Mouse (Mus musculus) hematopoietic stem cell, adult 5-6 weeks (primary cell): ENCODE results near the gene Rabl6. TPM values are rescaled to one million over a fixed set of nuclear protein-coding genes. Genes with fewer than 3 reads are reported as not detected.

Experiments used
- ATAC-seq, 2 experiments: fragments of 125-278 bp in 1 of 2; replicated peaks in 1 of 2; 2 replicates each; pipeline ENCODE4 v1.8.0; 2016 to 2017; ENCODE audit warnings: inconsistent platforms in 2 of 2, mild to moderate bottlenecking in 2 of 2, moderate number of reproducible peaks in 2 of 2, low read depth in 1 of 2, moderate TSS enrichment in 1 of 2; ENCODE audit not compliant: low FRiP score in 2 of 2, poor library complexity in 2 of 2, severe bottlenecking in 2 of 2, insufficient read depth in 1 of 2, low TSS enrichment in 1 of 2
- total RNA-seq: library from RNA; stranded (forward); fragments of 172-1452, 232-1000 nt; gene quantifications from 2 replicates; pipeline ENCODE4 v1.2.3, GENCODE M21; 2017

Rabl6 gene
- total RNA-seq, 1 experiment from 2014 or later = 67.0 TPM

DNA sequence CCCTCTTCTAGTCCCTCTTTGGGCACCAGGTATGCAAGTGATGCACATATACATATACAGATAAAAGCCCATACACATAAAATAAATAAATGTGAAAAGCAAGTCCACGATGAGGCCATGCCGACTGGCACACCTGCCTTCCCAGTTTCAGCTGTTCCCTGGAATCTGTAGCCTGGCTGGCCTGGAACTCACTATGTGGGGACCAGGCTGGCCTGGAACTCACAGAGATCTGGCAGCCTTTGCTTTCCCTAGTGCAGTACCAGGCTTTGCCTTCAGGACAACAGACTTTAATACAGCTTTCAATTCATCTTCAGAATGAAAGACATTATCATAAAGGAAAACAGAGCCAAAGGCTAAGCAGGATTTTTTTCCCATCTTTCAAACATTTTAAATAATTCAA lies 74.6 kb downstream of the Rabl6 start:
- ATAC-seq = no peak

Other genes starting within 250 kb of the Rabl6 start
- 8.2 and 12.6 TPM in 2 replicates for gene Uap1l1, start 242.8 kb downstream of the Rabl6 start, total RNA-seq
- 3.3 and 12.1 TPM in 2 replicates for gene Sapcd2, start 236.2 kb downstream of the Rabl6 start, total RNA-seq
- not detected in 2 replicates for gene Entpd2, start 212.6 kb downstream of the Rabl6 start, total RNA-seq
- 0.74 and 2.3 TPM in 2 replicates for gene Npdc1, start 209.2 kb downstream of the Rabl6 start, total RNA-seq
- gene Fut7, start 185.3 kb downstream of the Rabl6 start, total RNA-seq = 23.6 and 28.5 TPM in 2 replicates
- gene Abca2, start 179.8 kb downstream of the Rabl6 start, total RNA-seq = 52.7 and 57.5 TPM in 2 replicates
- gene Clic3, start 151.7 kb downstream of the Rabl6 start, total RNA-seq = not detected in 2 replicates
- gene Paxx, start 147.4 kb downstream of the Rabl6 start, total RNA-seq = 27.5 and 28.0 TPM in 2 replicates
- 3.4 and 3.5 TPM in 2 replicates for gene Ptgds, start 138.5 kb downstream of the Rabl6 start, total RNA-seq
- gene Lcn12, start 114.6 kb downstream of the Rabl6 start, total RNA-seq = not detected in 2 replicates
- 20.6 and 25.1 TPM in 2 replicates for gene Fbxw5, start 107.8 kb downstream of the Rabl6 start, total RNA-seq
- 0.35 and 2.0 TPM in 2 replicates for gene C8g, start 106.8 kb downstream of the Rabl6 start, total RNA-seq
- 18.0 and 20.2 TPM in 2 replicates for gene Traf2, start 61.6 kb downstream of the Rabl6 start, total RNA-seq
- gene Edf1, start 50.7 kb downstream of the Rabl6 start, total RNA-seq = 68.7 and 71.1 TPM in 2 replicates
- 1.1 and 4.8 TPM in 2 replicates for gene Mamdc4, start 33.7 kb downstream of the Rabl6 start, total RNA-seq
- 27.8 and 63.7 TPM in 2 replicates for gene Phpt1, start 33.3 kb downstream of the Rabl6 start, total RNA-seq
- gene Ajm1, start 26.8 kb downstream of the Rabl6 start, total RNA-seq = 0.40 TPM in 1 of 2 replicates, not detected in the other
- gene Ccdc183, start 9.2 kb upstream of the Rabl6 start, total RNA-seq = not detected in 2 replicates
- gene Tmem141, start 13.5 kb upstream of the Rabl6 start, total RNA-seq = 22.2 and 28.8 TPM in 2 replicates
- gene Fcna, start 19.5 kb upstream of the Rabl6 start, total RNA-seq = 0.94 TPM in 1 of 2 replicates, not detected in the other
- not detected in 2 replicates for gene Lcn8, start 44.6 kb upstream of the Rabl6 start, total RNA-seq
- gene Lcn5, start 49.4 kb upstream of the Rabl6 start, total RNA-seq = not detected in 2 replicates
- gene Lcn6, start 68.3 kb upstream of the Rabl6 start, total RNA-seq = not detected in 2 replicates
- not detected in 2 replicates for gene Lcn10, start 74.2 kb upstream of the Rabl6 start, total RNA-seq
- not detected in 2 replicates for gene Obp2a, start 91.5 kb upstream of the Rabl6 start, total RNA-seq
- gene Bmyc, start 98.2 kb upstream of the Rabl6 start, total RNA-seq = 6.4 and 11.8 TPM in 2 replicates
- not detected in 2 replicates for gene Obp2b, start 128.5 kb upstream of the Rabl6 start, total RNA-seq
- not detected in 2 replicates for gene Lcn3, start 157.0 kb upstream of the Rabl6 start, total RNA-seq
- not detected in 2 replicates for gene Lcn11, start 168.5 kb upstream of the Rabl6 start, total RNA-seq
- not detected in 2 replicates for gene Gm13539, start 173.7 kb upstream of the Rabl6 start, total RNA-seq
- not detected in 2 replicates for gene Glt6d1, start 207.3 kb upstream of the Rabl6 start, total RNA-seq
- not detected in 2 replicates for gene Lcn9, start 214.6 kb upstream of the Rabl6 start, total RNA-seq
- gene Sohlh1, start 238.7 kb upstream of the Rabl6 start, total RNA-seq = not detected in 2 replicates